Mouse (Mus musculus) bone marrow macrophage, adult 2 months (primary cell): ENCODE results near the gene Polr3h. TPM values are rescaled to one million over a fixed set of nuclear protein-coding genes. Genes with fewer than 3 reads are reported as not detected.

ENCODE experiments used
- H3K27ac ChIP-seq: 2 replicates; pipeline ENCODE4 v1.5.1; 2012; ENCODE audit warnings: low read depth, low read length; ENCODE audit not compliant: insufficient read depth
- H3K4me1 ChIP-seq: 2 replicates; pipeline ENCODE4 v1.6.1; 2012; ENCODE audit warnings: low read length; ENCODE audit not compliant: control insufficient read depth, insufficient read depth
- H3K4me3 ChIP-seq: 2 replicates; pipeline ENCODE4 v1.5.1; 2012; ENCODE audit warnings: mild to moderate bottlenecking, low read length, moderate library complexity; ENCODE audit not compliant: insufficient read depth
- CTCF ChIP-seq: IDR thresholded peaks from 2 replicates; pipeline ENCODE4 v1.5.1; 2012; ENCODE audit warnings: low read depth, mild to moderate bottlenecking, low read length, moderate library complexity
- POLR2A ChIP-seq: IDR thresholded peaks from 2 replicates; pipeline ENCODE4 v1.6.1; 2012; ENCODE audit warnings: mild to moderate bottlenecking, low read depth, low read length, borderline replicate concordance
- polyA plus RNA-seq: library from polyadenylated mRNA; stranded (reverse); fragments of >200 nt; gene quantifications from 2 replicates; pipeline ENCODE4 v1.2.4, GENCODE M21; 2012; ENCODE audit not compliant: missing spikeins, insufficient read depth, insufficient read length

The Polr3h gene
- polyA plus RNA-seq, 1 experiment = 6.0 TPM

- H3K4me1 ChIP-seq = peaks cover 29% of the 10 kb centered on the region
- H3K4me3 ChIP-seq = no peak overlapping the region
- no peak for TF ChIP-seq POLR2A
- TF ChIP-seq CTCF = no peak
- no peak overlapping the region for H3K27ac ChIP-seq
These were observed 78.2 kb downstream of the Polr3h start for GRCm38 (mm10) chr15:81847861-81848260.

- peaks cover 29% of the 10 kb centered on the region for H3K4me1 ChIP-seq
- no peak overlapping the region for H3K27ac ChIP-seq
- no peak for TF ChIP-seq CTCF
- TF ChIP-seq POLR2A = no peak
- H3K4me3 ChIP-seq = no peak overlapping the region
These were observed 78.9 kb downstream of the Polr3h start for GRCm38 (mm10) chr15:81847161-81847560.

- Histone ChIP-seq H3K4me1 (peaks cover 29% of the 10 kb centered on the region), H3K27ac (peak overlapping the region; percentile 5), H3K4me3 (no peak overlapping the region)
- TF ChIP-seq CTCF = no peak
- no peak for TF ChIP-seq POLR2A
These were observed 79.3 kb downstream of the Polr3h start for GRCm38 (mm10) chr15:81846755-81847154.

- Histone ChIP-seq H3K27ac (peak overlapping the region; percentile 51), H3K4me3 (no peak overlapping the region), H3K4me1 (peaks cover 29% of the 10 kb centered on the region)
- TF ChIP-seq CTCF (no peak), POLR2A (no peak)
These were observed 80.3 kb downstream of the Polr3h start for GRCm38 (mm10) chr15:81845724-81846123.

- TF ChIP-seq CTCF = no peak
- TF ChIP-seq POLR2A = no peak
- H3K27ac ChIP-seq = peak overlapping the region; percentile 51
- H3K4me3 ChIP-seq = no peak overlapping the region
- H3K4me1 ChIP-seq = peaks cover 29% of the 10 kb centered on the region
These were observed 80.9 kb downstream of the Polr3h start for GRCm38 (mm10) chr15:81845033-81845625.

GRCm38 (mm10) chr15:81842275-81842674, 83.8 kb downstream of the Polr3h start:
- no peak for TF ChIP-seq CTCF
- TF ChIP-seq POLR2A = no peak
- Histone ChIP-seq H3K27ac (no peak overlapping the region), H3K4me3 (no peak overlapping the region), H3K4me1 (peaks cover 34% of the 10 kb centered on the region)

- no peak overlapping the region for H3K27ac ChIP-seq
- H3K4me3 ChIP-seq = no peak overlapping the region
- TF ChIP-seq CTCF = no peak
- TF ChIP-seq POLR2A = no peak
- H3K4me1 ChIP-seq = peaks cover 33% of the 10 kb centered on the region
These were observed 85.7 kb downstream of the Polr3h start for GRCm38 (mm10) chr15:81840306-81840705.

GRCm38 (mm10) chr15:81839634-81840033, 86.4 kb downstream of the Polr3h start:
- H3K4me1 ChIP-seq = peaks cover 27% of the 10 kb centered on the region
- TF ChIP-seq POLR2A = no peak
- no peak for TF ChIP-seq CTCF
- no peak overlapping the region for H3K27ac ChIP-seq
- H3K4me3 ChIP-seq = no peak overlapping the region

- H3K4me3 ChIP-seq = no peak overlapping the region
- peaks cover 27% of the 10 kb centered on the region for H3K4me1 ChIP-seq
- TF ChIP-seq CTCF = no peak
- no peak for TF ChIP-seq POLR2A
- H3K27ac ChIP-seq = no peak overlapping the region
These were observed 87.3 kb downstream of the Polr3h start for GRCm38 (mm10) chr15:81838554-81839235.

Other genes with a start within 250 kb of the Polr3h start
- 0.67 TPM in 1 of 2 replicates, not detected in the other for gene Chadl, start 229.0 kb downstream of the Polr3h start, polyA plus RNA-seq
- 13.3 and 13.6 TPM in 2 replicates for gene Zc3h7b, start 181.2 kb downstream of the Polr3h start, polyA plus RNA-seq
- gene Rangap1, start 180.7 kb downstream of the Polr3h start, polyA plus RNA-seq = 54.7 and 54.8 TPM in 2 replicates
- 69.3 and 74.1 TPM in 2 replicates for gene Tef, start 123.8 kb downstream of the Polr3h start, polyA plus RNA-seq
- gene Tob2, start 67.4 kb downstream of the Polr3h start, polyA plus RNA-seq = 35.4 and 35.8 TPM in 2 replicates
- gene Phf5a, start 54.3 kb downstream of the Polr3h start, polyA plus RNA-seq = 45.5 and 51.6 TPM in 2 replicates
- 79.8 and 97.0 TPM in 2 replicates for gene Aco2, start 53.9 kb downstream of the Polr3h start, polyA plus RNA-seq
- gene Csdc2, start 10.5 kb upstream of the Polr3h start, polyA plus RNA-seq = 0.29 TPM in 1 of 2 replicates, not detected in the other
- gene Pmm1, start 34.7 kb upstream of the Polr3h start, polyA plus RNA-seq = 16.7 and 20.7 TPM in 2 replicates
- not detected in 2 replicates for gene 1700029P11Rik, start 54.3 kb upstream of the Polr3h start, polyA plus RNA-seq
- 20.0 and 21.0 TPM in 2 replicates for gene Xrcc6, start 61.6 kb upstream of the Polr3h start, polyA plus RNA-seq
- 20.9 and 28.1 TPM in 2 replicates for gene Desi1, start 107.6 kb upstream of the Polr3h start, polyA plus RNA-seq
- 66.2 and 69.9 TPM in 2 replicates for gene Snu13, start 121.4 kb upstream of the Polr3h start, polyA plus RNA-seq
- gene 4930407I10Rik, start 132.9 kb upstream of the Polr3h start, polyA plus RNA-seq = not detected in 2 replicates
- gene Mei1, start 143.8 kb upstream of the Polr3h start, polyA plus RNA-seq = not detected in 2 replicates
- 13.6 and 14.7 TPM in 2 replicates for gene Ccdc134, start 201.7 kb upstream of the Polr3h start, polyA plus RNA-seq
- gene Srebf2, start 220.9 kb upstream of the Polr3h start, polyA plus RNA-seq = 53.3 and 63.9 TPM in 2 replicates